In genomic region chr8:108101978-108102865, GRCm38 (mm10) we compare ENCODE assay signal across 12 mouse cellular contexts.
DNase-seq lines count a peak whose midpoint lies in the region; ATAC-seq lines count a peak whose summit lies in the region.
"Had no signal": no experiment of that assay in that cellular context is flagged by ENCODE, and none has a peak within 500 bp of the region (broad histone marks: within the 10 kb centered on the region; RNA-seq: fewer than 3 reads in every experiment).

No protein-coding gene starts in this region.

- peaks cover 22% of the 10 kb centered on the region for H3K4me1 ChIP-seq in lung, embryonic 15.5 days
- peaks cover 15% of the 10 kb centered on the region for H3K4me1 ChIP-seq in forebrain, embryonic 11.5 days (replicated peaks; ENCODE audit: control insufficient read depth, insufficient read depth, low read length)
- H3K4me1 ChIP-seq in midbrain, embryonic 16.5 days (ENCODE audit: control insufficient read depth, insufficient read depth, low read length), result peaks cover 37% of the 10 kb centered on the region
- no peaks in the 10 kb centered on the region for H3K4me1 ChIP-seq in liver, embryonic 11.5 days (replicated peaks; ENCODE audit: control insufficient read depth, insufficient read depth, low read length)
- H3K4me1 ChIP-seq: liver, embryonic 15.5 days had no signal

- H3K9ac ChIP-seq in lung, embryonic 15.5 days, result no peak overlapping the region
- no peak overlapping the region; the same call in 1 of the 2 replicates for H3K9ac ChIP-seq in forebrain, embryonic 11.5 days (ENCODE audit: low read length)
- H3K9ac ChIP-seq in midbrain, embryonic 16.5 days (ENCODE audit: low read depth, low read length), result no peak overlapping the region
- no peak overlapping the region for H3K9ac ChIP-seq in liver, embryonic 11.5 days (ENCODE audit: low read depth, low read length)
- H3K9ac ChIP-seq: liver, embryonic 15.5 days had no signal

- H3K36me3 ChIP-seq in lung, embryonic 15.5 days, result no peaks in the 10 kb centered on the region
- H3K36me3 ChIP-seq in forebrain, embryonic 11.5 days (ENCODE audit: control insufficient read depth, insufficient read depth, low read length), result no peaks in the 10 kb centered on the region
- no peaks in the 10 kb centered on the region for H3K36me3 ChIP-seq in midbrain, embryonic 16.5 days (ENCODE audit: control insufficient read depth, insufficient read depth, low read length)
- no peaks in the 10 kb centered on the region for H3K36me3 ChIP-seq in liver, embryonic 11.5 days (ENCODE audit: control insufficient read depth, insufficient read depth, low read length)
- H3K36me3 ChIP-seq: liver, embryonic 15.5 days had no signal

- DNase-seq in lung, postnatal 36 days, result no peak
- peak; percentile 55 for DNase-seq in forebrain, embryonic 11.5 days (ENCODE audit: low spot score)
- peak; percentile 8 to 34 for DNase-seq in layer of hippocampus, adult 8-10 months (ENCODE audit: low spot score in 2 of 2)
- DNase-seq in testis, postnatal 10 days (ENCODE audit: low spot score), result no peak
- no peak for DNase-seq in liver, embryonic 11.5 days (ENCODE audit: low spot score)
- no peak for DNase-seq in thymus, postnatal 4 days
- DNase-seq: cerebellum, postnatal 25 days; kidney, adult 8-10 months had no signal

- H3K27ac ChIP-seq in lung, embryonic 15.5 days, result peak overlapping the region; percentile 57
- H3K27ac ChIP-seq in forebrain, embryonic 11.5 days (ENCODE audit: low read depth, low read length), result peak overlapping the region; percentile 32; the same call in 1 of the 2 replicates
- peak overlapping the region; percentile 75 for H3K27ac ChIP-seq in midbrain, embryonic 16.5 days (ENCODE audit: low read length)
- no peak overlapping the region for H3K27ac ChIP-seq in liver, embryonic 11.5 days (ENCODE audit: low read depth, low read length)
- H3K27ac ChIP-seq: liver, embryonic 15.5 days had no signal

- peak; percentile 66; the same call in 1 of the 2 replicates for ATAC-seq in lung, embryonic 15.5 days (ENCODE audit: borderline replicate concordance, extremely low read depth, low FRiP score, low TSS enrichment)
- ATAC-seq in forebrain, embryonic 11.5 days (replicated peaks; ENCODE audit: low FRiP score), result peak; percentile 64
- peak; percentile 83 for ATAC-seq in midbrain, embryonic 16.5 days
- ATAC-seq in liver, embryonic 11.5 days (replicated peaks; ENCODE audit: low FRiP score), result no peak
- ATAC-seq: activated CD4-positive, CD25-positive, alpha-beta regulatory T cell, adult 4 months had no signal

- no peaks in the 10 kb centered on the region for H3K27me3 ChIP-seq in lung, embryonic 15.5 days
- no peaks in the 10 kb centered on the region; the same call in 1 of the 2 replicates for H3K27me3 ChIP-seq in forebrain, embryonic 11.5 days (ENCODE audit: control insufficient read depth, insufficient read depth, low read length)
- no peaks in the 10 kb centered on the region for H3K27me3 ChIP-seq in midbrain, embryonic 16.5 days (ENCODE audit: control insufficient read depth, insufficient read depth, low read depth, low read length)
- no peaks in the 10 kb centered on the region for H3K27me3 ChIP-seq in liver, embryonic 11.5 days (replicated peaks; ENCODE audit: control insufficient read depth, insufficient read depth, low read length)
- H3K27me3 ChIP-seq: liver, embryonic 15.5 days had no signal

- H3K4me2 ChIP-seq in lung, embryonic 15.5 days, result peak overlapping the region; percentile 35; the same call in 1 of the 2 replicates
- peak overlapping the region; percentile 6; the same call in 1 of the 2 replicates for H3K4me2 ChIP-seq in forebrain, embryonic 11.5 days (ENCODE audit: low read depth, low read length, severe bottlenecking)
- H3K4me2 ChIP-seq in midbrain, embryonic 16.5 days (ENCODE audit: low read length), result peak overlapping the region; percentile 44
- H3K4me2 ChIP-seq in liver, embryonic 11.5 days, result no peak overlapping the region
- H3K4me2 ChIP-seq: liver, embryonic 15.5 days had no signal

- 35% methylated on average over 16 of the region's 16 CpGs for WGBS in lung, embryonic 15.5 days
- 22% methylated on average over 16 of the region's 16 CpGs for WGBS in forebrain, embryonic 11.5 days
- WGBS in midbrain, embryonic 16.5 days, result 8% methylated on average over 16 of the region's 16 CpGs
- WGBS in liver, embryonic 11.5 days, result 72% methylated on average over 16 of the region's 16 CpGs

- no peaks in the 10 kb centered on the region for H3K9me3 ChIP-seq in lung, embryonic 15.5 days
- H3K9me3 ChIP-seq in forebrain, embryonic 11.5 days (ENCODE audit: control insufficient read depth, low read length), result no peaks in the 10 kb centered on the region
- H3K9me3 ChIP-seq in midbrain, embryonic 16.5 days (replicated peaks; ENCODE audit: control insufficient read depth, low read length, poor library complexity, severe bottlenecking), result no peaks in the 10 kb centered on the region
- no peaks in the 10 kb centered on the region for H3K9me3 ChIP-seq in liver, embryonic 11.5 days (ENCODE audit: control insufficient read depth, low read length)
- H3K9me3 ChIP-seq: liver, embryonic 15.5 days had no signal

- no peak overlapping the region for H3K4me3 ChIP-seq in lung, embryonic 15.5 days
- no peak overlapping the region for H3K4me3 ChIP-seq in forebrain, embryonic 11.5 days (ENCODE audit: low read depth, low read length)
- H3K4me3 ChIP-seq in midbrain, embryonic 16.5 days (ENCODE audit: low read depth, low read length), result no peak overlapping the region
- H3K4me3 ChIP-seq in liver, embryonic 11.5 days (ENCODE audit: low read depth, low read length), result no peak overlapping the region
- H3K4me3 ChIP-seq: liver, embryonic 15.5 days had no signal

Comparison
In these comparisons a context has a peak if more than half of its experiments do, and no peak if none do; other contexts are left out.
1. DNase-seq: peak in forebrain, embryonic 11.5 days (single experiment) and layer of hippocampus, adult 8-10 months (2 of 2); none in lung, postnatal 36 days (single experiment), testis, postnatal 10 days (single experiment), liver, embryonic 11.5 days (single experiment) and thymus, postnatal 4 days (single experiment).